Mouse (Mus musculus): ENCODE results near the gene Slc22a15. TPM values are rescaled to one million over a fixed set of nuclear protein-coding genes. Genes with fewer than 3 reads are reported as not detected.

Slc22a15 gene
- polyA plus RNA-seq, 1 experiment from 2014 or later = 5.1 TPM

DNA sequence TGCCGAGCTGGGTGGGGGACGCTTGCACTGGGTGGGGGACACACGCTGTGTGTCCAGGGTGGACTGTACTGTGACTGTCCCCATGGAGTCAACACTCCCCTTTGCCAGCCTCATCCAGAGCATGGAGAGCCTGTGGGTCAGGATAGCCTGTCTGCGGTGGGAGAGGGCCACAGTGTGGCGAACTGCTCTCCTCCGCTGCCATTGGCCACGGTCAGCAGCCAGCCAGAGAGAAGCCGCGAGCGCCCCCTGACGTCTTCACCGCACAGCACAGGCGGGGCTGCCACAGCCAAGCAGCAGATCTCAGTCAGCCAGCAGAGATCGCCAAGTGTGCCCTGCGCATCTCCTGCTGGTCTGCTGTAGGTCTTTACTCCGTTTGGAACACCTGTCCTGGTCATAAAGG lies 118.1 kb downstream of the Slc22a15 start:
- 7% methylated on average over 16 of the region's 16 CpGs for WGBS
- Histone ChIP-seq H3K9me3 (replicated peaks) (no peaks in the 10 kb centered on the region), H3K4me2 (peak overlapping the region; percentile 41), H3K36me3 (no peaks in the 10 kb centered on the region), H3K4me3 (replicated peaks) (no peak overlapping the region), H3K4me1 (peaks cover 22% of the 10 kb centered on the region), H3K9ac (replicated peaks) (no peak overlapping the region), H3K27ac (replicated peaks) (peak overlapping the region; percentile 52), H3K27me3 (replicated peaks) (no peaks in the 10 kb centered on the region)
- peak; percentile 93 for ATAC-seq (ENCODE audit: low FRiP score)

Other genes starting within 250 kb of the Slc22a15 start
- gene Mab21l3, start 75.5 kb downstream of the Slc22a15 start, polyA plus RNA-seq (2015; fragmentation: Nextera tagmentation; extraction: Ambion mirVana) = 0.09 and 0.88 TPM in 2 replicates
- 14.9 and 19.2 TPM in 2 replicates for gene Nhlh2, start 85.6 kb upstream of the Slc22a15 start, polyA plus RNA-seq (2015; fragmentation: Nextera tagmentation; extraction: Ambion mirVana)
- gene Casq2, start 162.0 kb upstream of the Slc22a15 start, polyA plus RNA-seq (2015; fragmentation: Nextera tagmentation; extraction: Ambion mirVana) = 4.0 and 6.2 TPM in 2 replicates